Mouse (Mus musculus) E14TG2a.4 (cell line): ENCODE data around the gene Sap30.

ENCODE experiments used
- CTCF ChIP-seq: conservative IDR thresholded peaks from 2 replicates; pipeline ENCODE4 v1.5.1; 2014; ENCODE audit warnings: low read length
- NANOG ChIP-seq: IDR thresholded peaks from 2 replicates; pipeline ENCODE4 v1.6.1; 2014; ENCODE audit warnings: borderline replicate concordance, low read length, mixed read lengths
- POU5F1 ChIP-seq: IDR thresholded peaks from 2 replicates; pipeline ENCODE4 v1.6.1; 2014; ENCODE audit warnings: low read length, borderline replicate concordance

DNA sequence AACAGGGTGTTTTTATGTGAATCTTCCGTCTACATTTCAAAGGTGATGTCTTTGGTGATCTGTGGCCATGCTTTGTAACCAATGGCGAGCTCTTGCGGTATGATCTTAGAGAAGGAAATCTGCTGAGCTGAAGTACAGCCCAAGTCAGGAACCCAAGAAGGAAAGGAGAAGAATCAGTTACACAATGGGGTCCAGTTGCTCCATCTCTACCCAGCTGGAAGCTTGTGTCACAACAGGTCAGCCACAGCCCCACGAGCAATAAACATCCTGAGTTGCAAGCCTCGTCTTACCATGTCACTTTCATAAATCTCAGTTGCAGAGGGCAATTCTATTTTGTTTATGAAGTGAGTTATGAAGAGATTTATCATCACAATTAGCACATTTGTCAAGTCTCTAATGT lies 54.9 kb downstream of the Sap30 start:
- TF ChIP-seq CTCF: no peak
- no peak for TF ChIP-seq POU5F1
- TF ChIP-seq NANOG: no peak
